Mouse (Mus musculus) right cerebral cortex, adult 2 months (tissue): ENCODE measurements at regions not wholly inside any gene's neighbourhood (a gene's known extent, or its start where the extent isn't known, plus 50 kb on each side); places are given as distances from the start of the nearest gene placed in this dataset.

Experiments
- DNase-seq, 2 experiments: peaks; one replicate each; pipeline ENCODE4 v3.0.0; 2021 to 2022; ENCODE audit warnings: low spot score in 2 of 2

DNA sequence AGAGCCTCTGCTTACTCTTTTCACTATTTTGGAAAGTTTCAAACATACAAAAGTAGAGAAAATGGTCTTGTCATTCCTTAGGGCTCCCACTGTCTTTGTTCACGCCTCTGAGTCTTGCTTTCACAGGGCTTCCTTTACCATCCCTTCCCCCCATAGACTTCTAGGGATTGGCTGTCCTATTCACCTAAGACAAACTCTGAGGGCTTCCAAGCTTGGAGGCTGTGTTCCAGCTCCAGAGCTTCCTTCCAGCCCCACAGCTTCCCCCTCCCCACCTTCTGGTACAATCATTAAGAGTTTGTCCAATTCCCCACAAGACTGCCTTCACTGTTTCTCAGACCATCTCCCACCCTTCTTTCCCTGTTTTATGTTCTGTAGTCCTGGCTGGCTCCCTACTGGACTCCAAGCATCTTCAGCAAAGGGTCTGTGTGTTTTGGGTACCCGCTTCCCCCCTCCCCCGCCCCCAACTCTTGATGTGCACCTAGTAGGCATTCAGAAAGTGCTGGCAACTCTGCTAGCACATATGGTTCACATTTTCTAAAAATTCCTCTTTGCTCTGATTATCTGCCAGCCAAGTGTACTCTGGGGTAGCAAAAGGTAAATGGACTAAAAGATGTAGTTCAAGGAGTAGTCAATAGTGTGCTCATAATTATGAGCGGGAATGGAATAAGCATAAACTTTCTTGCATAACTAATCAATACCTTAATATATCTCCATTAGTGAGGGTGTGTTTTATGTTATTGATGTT, 344.0 kb downstream of the Slc4a3 start:
- DNase-seq: no peak

DNA sequence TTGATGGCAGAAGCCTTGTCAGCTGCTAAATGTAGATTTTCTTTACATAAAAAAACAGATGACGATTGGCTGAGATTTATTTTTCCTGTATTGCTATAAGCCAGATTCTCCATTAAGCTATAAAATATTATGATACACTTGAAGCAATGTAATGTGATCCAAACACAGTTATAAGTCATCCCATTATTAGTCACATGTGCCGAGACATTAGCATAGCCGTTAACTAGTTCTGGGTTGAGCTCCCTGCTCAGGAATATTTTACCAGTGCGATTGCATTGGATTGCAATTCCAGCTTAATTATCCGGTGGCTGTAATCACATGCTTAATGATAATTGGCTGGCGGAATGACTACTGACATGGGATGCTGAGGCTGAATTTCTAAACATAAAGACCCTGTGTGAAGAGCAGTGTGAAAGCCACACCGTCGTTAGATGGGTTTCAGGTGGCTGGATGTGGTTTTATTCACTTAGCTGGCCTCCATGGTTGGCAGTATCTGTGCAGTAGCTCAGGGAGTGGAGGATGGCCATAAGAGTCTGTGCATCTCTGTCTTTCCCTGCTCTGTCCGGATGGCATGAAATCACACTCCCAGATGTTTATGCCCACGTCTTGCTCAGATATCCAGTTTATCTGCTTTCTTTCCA, 344.7 kb downstream of the Slc4a3 start:
- DNase-seq: no peak

DNA sequence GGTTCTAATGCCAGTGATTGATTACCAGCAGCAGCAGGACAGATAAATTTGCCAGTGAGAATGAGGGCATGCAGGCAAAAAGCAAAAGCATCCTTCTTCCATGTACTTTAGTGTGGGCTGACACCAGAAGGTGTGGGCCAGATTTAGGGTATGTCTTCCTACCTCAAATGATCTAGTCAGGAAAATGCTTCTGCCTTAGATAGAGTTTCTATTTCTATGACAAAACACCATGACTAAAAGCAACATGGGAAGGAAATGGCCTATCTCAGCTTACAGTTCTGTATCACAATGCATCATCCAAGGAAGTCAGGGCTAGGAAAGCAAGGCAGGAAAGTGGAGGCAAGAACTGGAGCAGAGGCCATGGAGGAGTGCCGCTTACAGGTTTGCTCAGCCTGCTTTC, 349.5 kb downstream of the Slc4a3 start:
- DNase-seq: no peak

DNA sequence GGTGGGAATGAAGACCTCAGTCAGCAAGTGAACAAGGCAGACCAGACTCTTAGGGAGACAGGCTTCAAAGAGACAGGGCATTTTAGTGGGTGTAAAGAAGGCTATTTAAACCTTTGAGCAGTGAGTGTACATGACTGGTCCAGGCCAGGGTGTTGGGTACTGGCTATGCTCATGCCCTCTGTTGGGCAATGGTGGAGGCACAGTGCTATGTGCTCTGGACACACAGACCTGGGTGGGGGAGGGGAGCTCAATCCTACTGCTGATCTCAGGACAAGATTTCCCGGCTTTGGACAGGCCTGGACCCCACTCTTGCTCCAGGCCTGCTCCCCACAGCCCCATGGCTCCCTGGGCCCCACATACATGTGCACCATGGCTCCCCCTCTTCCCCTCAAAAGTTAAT, 355.1 kb downstream of the Slc4a3 start:
- DNase-seq: no peak

DNA sequence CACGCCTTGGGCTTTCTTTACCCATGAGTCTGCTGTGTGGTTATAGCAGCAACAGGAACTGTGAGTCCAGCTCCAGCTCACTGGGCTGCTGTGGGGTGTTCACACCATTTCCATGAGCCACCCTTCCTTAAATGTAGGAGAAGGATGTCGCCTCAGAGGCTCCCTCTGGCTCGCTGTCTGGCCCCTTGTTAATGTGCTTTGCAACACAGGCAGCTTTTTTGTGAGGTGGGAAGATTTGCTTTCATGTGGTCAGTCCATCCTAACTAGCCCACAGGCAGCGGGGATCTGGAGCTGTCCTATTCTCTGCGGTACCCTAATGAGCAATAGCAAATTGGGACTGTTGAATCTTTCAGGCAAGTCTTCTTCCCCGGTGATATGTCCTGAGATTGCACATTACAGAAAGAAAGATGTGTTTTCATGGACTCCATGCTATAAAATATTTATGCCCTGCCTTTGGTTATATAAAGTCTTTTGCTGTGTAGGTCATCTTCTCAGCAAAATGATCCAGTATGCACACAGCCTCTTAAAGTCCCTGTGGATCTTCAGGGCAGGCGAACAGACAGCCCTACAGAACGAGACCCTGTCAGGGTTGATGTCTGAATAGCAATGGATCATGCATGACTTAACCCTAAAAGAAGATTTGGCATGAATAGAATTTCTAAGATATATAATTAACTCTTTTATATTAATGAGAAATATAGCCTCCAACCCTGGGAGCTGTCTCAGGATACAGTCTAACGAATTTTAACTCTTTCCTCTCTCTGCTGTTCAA, 359.8 kb downstream of the Slc4a3 start:
- no peak for DNase-seq

DNA sequence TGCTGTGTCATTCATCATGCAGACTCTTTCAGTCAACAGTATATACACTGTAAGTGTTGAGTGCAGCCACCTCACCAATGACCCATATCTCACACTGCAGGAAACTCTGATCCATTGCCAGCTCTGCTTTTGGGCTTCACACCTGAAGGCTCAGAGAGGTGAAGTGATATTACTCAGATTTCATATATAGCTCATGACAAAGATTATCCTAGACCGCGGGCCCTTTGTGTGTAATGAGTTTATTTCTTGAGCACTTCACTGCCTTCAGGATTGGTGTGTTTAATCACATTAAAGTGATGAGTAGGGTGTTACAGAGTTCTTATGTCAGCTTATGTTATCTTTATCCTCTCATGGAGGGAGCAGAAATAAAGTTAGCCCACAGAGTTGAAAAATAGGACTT, 369.2 kb downstream of the Slc4a3 start:
- DNase-seq: no peak

DNA sequence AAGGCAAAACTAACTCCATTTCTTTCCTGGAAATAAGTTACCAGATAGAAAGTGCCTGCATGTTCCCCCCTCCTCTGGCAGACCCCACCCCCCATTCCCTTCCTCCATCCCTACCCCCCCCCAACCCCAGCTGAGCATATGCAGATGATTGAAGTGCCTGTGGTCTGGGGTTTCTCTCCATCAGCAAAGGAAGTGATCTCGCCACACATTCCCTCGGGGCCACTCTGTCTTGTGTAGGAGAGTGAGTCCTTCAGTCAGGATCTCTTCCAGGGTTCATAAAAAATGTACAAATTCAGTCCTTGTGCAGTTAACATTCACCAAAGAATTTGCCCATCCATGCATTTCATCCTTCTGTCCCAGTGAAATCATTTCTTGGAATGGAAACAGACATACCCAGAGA, 370.1 kb downstream of the Slc4a3 start:
- DNase-seq: no peak

DNA sequence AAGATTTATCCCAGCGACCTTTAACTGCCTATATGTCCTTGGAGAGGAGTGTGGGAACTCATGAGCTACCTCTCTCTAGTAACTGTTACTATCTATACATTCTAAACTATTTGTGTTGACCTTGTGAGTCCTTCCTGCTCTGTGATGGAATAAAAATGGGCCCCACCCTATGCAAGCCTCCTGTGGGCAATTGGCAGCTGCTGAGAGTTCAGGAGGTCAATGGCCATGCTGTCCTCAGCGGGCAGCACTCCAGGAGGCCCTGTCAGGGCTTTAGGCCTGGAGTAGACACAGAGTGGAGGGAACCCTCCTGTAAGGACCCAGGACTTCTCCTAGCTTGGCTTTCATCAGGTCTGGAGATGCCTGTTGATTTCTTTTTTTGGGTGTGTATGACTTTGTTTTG, 373.1 kb downstream of the Slc4a3 start:
- no peak for DNase-seq

DNA sequence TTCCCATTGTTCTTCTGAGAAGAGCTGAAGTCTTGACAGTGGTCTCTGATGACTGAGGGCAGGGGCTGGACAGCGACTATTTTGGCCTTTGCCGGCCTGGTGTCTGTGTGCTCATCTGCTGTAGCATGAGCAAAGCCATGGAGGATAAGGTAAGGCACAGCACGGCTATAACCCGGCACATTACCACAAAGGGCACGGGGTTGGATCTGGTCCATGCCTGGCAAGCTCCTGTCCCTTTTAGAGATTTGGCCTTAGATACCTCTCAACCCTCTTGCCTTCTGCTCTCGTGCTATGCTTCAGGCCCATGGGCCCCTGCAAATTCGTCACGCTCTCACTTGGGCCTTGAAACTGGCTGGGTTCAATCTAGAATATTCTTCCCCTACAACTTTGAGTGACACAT, 379.0 kb downstream of the Slc4a3 start:
- no peak for DNase-seq

DNA sequence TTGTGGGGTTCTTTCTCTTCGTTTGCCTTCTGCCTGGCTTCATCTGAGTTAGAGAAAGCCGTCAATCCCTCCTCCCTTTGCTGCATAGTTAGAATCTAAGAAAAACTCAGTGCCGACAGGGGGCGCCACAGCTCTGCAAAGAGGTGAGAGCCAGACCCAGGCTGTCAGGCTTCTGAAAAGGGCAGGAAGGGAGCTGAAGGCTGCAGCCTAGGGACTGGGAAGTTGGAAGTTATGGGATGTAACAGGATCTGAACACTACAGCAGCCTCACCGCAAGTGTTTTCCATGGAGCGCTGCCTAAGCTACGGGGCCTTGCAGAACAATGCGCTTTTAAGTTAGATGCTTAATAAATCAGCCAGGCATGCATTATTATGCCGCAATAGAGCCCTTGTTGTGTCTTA, 379.7 kb downstream of the Slc4a3 start:
- DNase-seq: peak; percentile 96 to 98

DNA sequence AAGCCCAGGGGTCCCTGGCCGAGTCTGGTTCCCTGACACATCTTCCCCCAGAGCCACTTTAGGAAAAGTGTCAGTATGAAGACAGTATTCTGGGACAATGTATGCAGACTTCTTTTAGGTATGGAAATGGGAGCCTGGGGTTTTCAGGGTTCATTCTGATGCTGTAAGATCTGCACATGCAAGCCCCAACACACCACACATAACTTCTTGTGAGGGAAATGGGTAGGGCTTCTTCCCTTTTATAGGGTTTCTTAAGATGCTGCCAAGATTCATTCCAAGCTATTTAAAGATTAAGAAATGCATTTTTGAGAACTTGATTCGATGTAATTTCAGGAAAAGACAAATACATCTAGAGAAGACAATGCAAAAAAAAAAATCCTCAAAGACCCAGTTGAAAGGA, 385.8 kb downstream of the Slc4a3 start:
- DNase-seq: no peak

DNA sequence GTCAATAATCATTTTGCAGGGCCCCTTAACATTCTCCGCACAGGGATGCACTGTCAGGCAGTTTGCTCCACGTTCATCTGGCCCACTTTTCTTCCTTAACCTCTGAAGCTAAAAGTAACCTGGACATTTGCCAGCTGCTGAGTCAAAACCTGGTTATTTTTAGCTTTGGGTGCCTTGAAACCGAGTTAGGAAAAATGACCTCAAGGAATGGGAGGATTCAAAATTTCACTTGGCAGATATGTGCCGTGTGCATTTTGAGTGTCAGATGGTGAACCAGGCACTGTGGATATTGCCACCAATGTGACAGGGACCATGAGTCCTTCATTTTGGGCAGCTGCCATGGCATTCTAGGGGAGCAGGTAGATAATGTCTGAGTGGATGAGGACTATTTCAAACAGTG, 387.8 kb downstream of the Slc4a3 start:
- peak; percentile 9 to 10 for DNase-seq

DNA sequence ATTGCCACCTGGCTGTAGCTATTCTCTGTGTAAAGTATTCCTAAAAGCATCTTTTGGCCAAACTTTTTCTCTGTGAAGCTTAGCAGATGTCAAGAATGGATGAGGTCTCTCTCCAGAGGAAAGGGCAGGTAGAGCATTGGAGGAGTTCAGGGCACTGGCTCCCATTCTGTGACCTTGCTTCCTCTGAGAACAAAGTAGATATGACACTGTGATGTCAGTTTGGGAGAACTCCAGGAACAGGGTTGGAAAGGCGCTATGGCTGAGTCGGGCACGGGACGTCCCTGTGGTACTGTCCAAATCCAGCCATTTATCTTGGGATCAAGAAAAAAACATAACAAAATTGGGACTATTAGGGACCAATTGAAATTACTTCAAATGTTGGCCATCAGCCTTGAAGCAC, 388.7 kb downstream of the Slc4a3 start:
- DNase-seq: no peak

DNA sequence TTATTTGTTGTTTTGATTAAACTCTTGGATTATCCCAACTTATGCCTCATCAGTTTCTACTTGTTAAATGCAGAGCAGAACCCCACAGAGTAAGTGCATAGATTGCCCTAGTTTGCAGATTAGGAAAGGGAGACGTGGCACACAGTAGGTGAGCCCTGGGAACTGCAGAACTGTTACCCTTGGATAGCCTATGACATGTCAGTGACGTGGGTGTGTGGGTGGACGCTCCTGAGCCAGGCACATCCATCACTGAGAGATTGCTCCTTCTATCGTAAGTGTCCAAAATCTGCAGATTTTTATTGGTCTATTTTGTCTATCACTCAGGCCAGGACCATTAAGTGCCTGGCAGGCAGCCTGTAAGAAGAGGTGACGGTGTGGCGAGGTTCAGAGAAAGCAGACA, 389.8 kb downstream of the Slc4a3 start:
- DNase-seq: no peak

DNA sequence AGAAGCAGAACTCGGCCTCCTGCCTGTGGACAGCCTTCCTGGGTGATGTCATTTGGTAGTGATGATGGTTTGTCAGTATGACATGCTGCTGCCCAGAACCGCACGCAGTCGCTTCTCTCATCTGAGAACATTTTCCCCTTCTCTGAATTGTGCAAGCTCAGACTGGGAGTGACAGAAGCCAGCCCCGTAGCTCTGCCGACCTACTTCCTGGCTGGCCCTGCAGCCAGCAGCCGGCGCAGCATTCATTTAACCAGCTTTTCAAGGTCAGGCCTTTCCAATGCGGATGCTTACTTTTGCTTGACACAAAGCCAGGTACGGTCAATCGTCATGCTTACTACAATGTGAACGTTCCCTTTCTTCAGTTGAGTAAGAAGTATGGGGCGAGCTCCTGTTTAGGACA, 390.5 kb downstream of the Slc4a3 start:
- DNase-seq: peak; percentile 9 to 13

DNA sequence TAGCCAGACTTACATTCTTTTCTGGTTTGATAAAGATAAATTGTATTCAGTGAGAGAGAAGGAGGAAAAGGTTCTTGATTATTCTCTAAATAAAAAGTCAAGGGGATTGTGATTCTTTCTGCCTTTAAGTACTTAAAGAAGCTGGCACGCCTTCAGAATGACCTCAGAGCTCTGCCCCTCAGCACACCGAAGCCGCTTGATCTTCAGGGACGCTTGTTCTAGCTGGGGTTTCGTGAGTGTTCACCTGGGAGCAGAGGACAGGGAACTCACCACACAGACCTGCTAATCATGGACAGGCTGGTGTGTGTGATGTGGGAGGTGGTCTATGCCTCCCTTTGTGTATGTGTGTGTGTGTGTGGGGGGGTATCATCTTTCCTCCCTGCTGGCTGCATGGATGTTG, 391.3 kb downstream of the Slc4a3 start:
- no peak for DNase-seq

DNA sequence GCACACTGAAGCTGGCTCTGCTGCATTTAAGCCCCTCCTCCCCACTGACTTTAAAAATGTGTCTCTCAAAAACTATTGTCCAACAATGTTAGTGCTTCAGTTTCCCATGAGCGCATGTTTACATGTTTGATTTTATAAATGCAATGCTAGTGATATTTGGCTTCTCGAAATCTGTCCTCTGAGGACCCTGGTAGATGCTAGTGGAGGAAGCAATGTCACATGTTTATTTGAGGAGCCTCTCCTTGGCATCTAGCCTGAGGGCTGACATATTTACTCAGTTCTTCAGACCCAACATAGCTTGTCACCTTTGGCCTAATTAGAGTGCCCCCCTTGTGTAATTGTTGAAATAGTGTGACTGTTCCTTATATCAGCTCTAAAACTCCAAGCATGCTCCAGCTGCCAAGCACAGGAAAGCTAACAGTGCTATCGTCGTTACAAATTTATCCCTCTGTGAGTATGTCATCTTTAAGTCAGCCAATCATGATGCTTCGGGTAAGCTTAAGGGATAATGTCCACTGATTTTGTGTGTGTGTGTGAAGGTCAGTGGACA, 400.3 kb downstream of the Slc4a3 start:
- no peak for DNase-seq

DNA sequence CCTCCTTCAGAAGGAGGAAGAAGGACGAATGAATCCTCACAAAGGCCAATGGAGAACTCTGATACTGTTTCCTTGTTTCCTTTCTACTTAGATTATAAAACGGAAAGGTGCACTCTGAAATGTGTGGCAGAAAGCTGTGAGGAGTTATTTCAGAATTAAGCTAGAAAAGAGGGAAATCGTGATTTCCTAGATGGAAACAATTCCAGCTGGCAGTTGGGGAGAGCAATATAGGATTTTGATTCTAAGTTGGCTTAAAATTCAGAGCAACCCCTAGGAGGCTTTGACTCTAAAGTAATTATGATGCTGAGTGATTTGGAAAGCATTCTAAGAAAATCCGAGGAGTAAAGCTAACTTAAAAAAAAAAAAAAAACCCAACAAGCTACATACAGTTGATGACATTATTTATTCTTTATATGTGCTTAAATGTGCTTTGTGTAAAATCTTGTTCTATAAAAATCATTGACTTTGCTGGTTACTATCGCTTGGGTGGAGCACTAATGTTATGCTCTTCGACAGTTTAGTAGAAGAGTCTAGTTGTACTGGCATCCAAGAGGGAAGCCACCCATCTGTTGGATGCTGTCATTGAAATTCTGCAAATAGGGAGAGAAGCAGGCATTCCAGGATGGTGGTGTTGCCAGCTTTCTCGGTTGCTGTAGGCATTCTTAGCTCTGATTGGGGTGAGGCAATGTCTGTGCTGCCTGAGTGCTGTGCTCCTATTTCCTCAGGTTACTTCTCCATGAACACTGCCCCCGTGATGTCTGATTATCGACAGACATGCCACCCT, 432.3 kb downstream of the Slc4a3 start:
- peak; percentile 15 to 17 for DNase-seq

DNA sequence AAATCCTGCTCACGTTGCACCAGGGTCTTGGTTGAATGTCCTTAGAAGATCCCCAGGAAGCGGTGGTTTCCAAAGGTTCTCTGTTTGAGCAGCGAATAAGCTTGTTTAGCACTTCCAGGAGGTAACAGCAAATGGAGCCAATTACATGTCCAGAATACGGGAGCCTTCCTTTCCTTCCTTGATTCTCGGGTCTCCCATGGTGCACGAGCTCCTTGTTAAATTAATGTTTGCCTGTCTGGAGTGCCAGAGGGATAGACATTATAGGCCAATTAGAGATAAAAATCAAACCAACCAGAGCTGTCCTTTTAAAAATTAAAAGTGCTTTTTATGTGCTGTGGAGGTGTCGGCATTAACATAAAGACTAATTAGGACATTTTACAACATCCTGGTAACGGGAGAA, 437.0 kb downstream of the Slc4a3 start:
- DNase-seq: no peak

DNA sequence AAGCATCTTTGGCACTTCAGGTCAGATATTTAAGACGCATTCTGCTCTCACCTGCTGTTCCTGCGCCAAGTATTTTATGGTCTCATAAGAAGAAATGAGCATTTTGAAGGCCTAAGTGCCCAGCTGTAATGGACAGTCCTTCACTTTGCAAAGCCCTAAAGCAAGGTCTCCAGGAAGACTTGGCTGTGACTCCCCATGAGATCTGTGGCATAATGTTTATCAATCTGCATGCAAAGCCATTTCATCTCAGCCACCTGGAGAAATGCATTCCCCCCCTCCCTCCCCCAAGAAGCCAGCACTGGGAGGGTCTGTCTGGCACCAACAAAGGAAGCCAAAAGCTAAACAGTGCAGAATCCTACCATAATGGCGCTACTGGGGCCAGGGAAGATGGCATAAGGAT, 437.4 kb downstream of the Slc4a3 start:
- DNase-seq: no peak

DNA sequence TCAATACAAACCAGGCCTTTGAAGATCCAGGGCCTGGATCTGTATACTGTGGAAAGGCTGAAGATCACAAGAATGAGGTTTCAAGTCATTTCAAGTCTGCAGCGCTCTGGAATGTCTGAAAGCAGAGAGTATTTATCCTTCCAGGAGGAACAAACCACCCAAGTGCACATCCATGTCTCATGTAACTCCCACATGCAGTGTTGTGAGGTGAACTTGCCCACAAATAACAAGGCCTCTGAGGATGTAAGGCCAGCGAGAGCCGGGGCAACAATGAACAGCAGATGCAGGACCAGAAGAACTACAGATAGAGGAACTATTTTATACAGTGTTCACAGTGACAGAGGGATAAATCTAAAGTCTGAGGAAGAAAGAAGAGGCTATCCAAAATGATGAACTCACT, 442.4 kb downstream of the Slc4a3 start:
- DNase-seq: no peak

DNA sequence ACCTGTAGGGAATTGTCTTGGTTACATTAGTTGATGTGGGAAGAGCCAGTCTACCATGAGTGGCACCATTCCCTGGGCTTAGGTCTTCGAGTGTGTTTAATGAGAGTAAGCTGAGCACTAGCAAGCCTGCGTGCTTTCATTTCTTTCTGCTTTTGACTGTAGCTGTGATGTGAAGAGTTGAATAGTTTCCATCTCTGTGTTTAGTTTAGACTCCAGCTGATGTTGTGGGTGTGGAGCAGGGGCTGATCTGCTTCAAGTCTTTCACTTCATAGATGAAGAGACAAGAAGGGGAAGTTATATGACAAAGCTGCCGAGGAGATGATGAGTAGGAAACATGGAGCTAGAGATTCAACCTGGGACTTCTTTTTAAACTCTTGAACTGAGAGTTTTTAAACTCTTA, 446.0 kb downstream of the Slc4a3 start:
- peak; percentile 7 to 9 for DNase-seq
